Mouse (Mus musculus): ENCODE results near the gene Ccdc61.

DNA sequence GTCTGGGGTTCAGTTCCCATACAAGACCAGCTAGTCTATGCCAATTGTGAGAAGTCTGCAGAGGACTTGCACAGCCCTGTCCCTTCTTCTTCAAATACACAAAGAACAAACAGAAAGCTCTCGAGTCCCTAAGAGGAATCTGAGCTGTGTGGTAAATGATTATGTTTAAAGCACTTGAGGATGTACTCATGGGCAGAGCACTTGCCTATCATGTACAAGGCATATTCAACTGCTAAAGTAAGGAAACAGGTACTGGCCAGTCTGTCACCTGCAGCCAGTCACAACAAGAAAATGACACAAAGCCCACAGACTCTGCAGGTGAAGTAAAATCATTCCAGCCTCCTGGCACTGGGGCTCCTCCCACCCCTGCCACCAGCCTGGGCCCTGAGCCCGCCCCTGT, 9.7 kb downstream of the Ccdc61 start:
- TF ChIP-seq HCFC1 (IDR thresholded peaks at IDR 0.05; ENCODE audit: borderline replicate concordance, insufficient read depth, low read length), result no peak
- TF ChIP-seq ZC3H11A (IDR thresholded peaks at IDR 0.05; ENCODE audit: borderline replicate concordance, low read depth, low read length), result no peak
- TF ChIP-seq CHD2 (IDR thresholded peaks at IDR 0.05; ENCODE audit: low read depth, low read length), result no peak
- no peak for TF ChIP-seq ZNF384 (IDR thresholded peaks at IDR 0.05; ENCODE audit: low read depth, low read length)
- no peak for TF ChIP-seq MAFK (IDR thresholded peaks at IDR 0.05; ENCODE audit: insufficient read depth, low read depth, low read length)
